Mouse (Mus musculus): Measurements from ENCODE around the gene Ppp1r37. TPM values are rescaled to one million over a fixed set of nuclear protein-coding genes. Genes with fewer than 3 reads are reported as not detected.

Ppp1r37 gene
- total and polyA plus RNA-seq, 2 experiments from 2014 or later: 27.2 to 87.8 TPM

GRCm38 (mm10) chr7:19503481-19504068 lies 59.3 kb downstream of the Ppp1r37 start:
- 42% methylated on average over 5 of the region's 5 CpGs for WGBS
- H3K4me3 ChIP-seq (ENCODE audit: low read depth, low read length): no peak overlapping the region
- ATAC-seq (no peak), DNase-seq (peak; percentile 48)
- H3K36me3 ChIP-seq (ENCODE audit: insufficient read depth): no peaks in the 10 kb centered on the region
- H3K27me3 ChIP-seq (ENCODE audit: insufficient read depth, low read length): no peaks in the 10 kb centered on the region
- 0 out of 2 replicates have a peak, but pooled peaks cover 6% of the 10 kb centered on the region for H3K4me1 ChIP-seq (ENCODE audit: insufficient read depth)
- no peak overlapping the region for H3K9ac ChIP-seq
- no peaks in the 10 kb centered on the region for H3K9me3 ChIP-seq (ENCODE audit: low read length)
- peak; percentile 87 for TF ChIP-seq CTCF (IDR thresholded peaks at IDR 0.05; ENCODE audit: low read depth)
- no peak overlapping the region for H3K27ac ChIP-seq (ENCODE audit: low read depth, low read length)
- no peak overlapping the region for H3K4me2 ChIP-seq (ENCODE audit: low read depth)

GRCm38 (mm10) chr7:19501658-19502057 lies 61.2 kb downstream of the Ppp1r37 start:
- H3K4me2 ChIP-seq (ENCODE audit: low read depth): no peak overlapping the region
- H3K27ac ChIP-seq (ENCODE audit: low read depth, low read length): no peak overlapping the region
- H3K9me3 ChIP-seq (ENCODE audit: low read length): no peaks in the 10 kb centered on the region
- no peaks in the 10 kb centered on the region for H3K4me1 ChIP-seq (ENCODE audit: insufficient read depth)
- DNase-seq: no peak
- no peaks in the 10 kb centered on the region for H3K27me3 ChIP-seq (ENCODE audit: insufficient read depth, low read length)
- no peak overlapping the region for H3K9ac ChIP-seq
- no peak for ATAC-seq
- no peak for TF ChIP-seq CTCF (IDR thresholded peaks at IDR 0.05; ENCODE audit: low read depth)
- no peak overlapping the region for H3K4me3 ChIP-seq (ENCODE audit: low read depth, low read length)
- H3K36me3 ChIP-seq (ENCODE audit: insufficient read depth): no peaks in the 10 kb centered on the region
- WGBS: 81% methylated on average over 4 of the region's 4 CpGs

GRCm38 (mm10) chr7:19500420-19501363 lies 62.2 kb downstream of the Ppp1r37 start:
- ATAC-seq: no peak
- no peaks in the 10 kb centered on the region for H3K4me1 ChIP-seq (ENCODE audit: insufficient read depth)

GRCm38 (mm10) chr7:19498326-19498725 lies 64.5 kb downstream of the Ppp1r37 start:
- Histone ChIP-seq H3K4me2 (ENCODE audit: low read depth) (no peak overlapping the region), H3K9ac (no peak overlapping the region), H3K27me3 (ENCODE audit: insufficient read depth, low read length) (no peaks in the 10 kb centered on the region), H3K4me3 (ENCODE audit: low read depth, low read length) (no peak overlapping the region), H3K4me1 (ENCODE audit: insufficient read depth) (no peaks in the 10 kb centered on the region), H3K27ac (ENCODE audit: low read depth, low read length) (no peak overlapping the region), H3K36me3 (ENCODE audit: insufficient read depth) (no peaks in the 10 kb centered on the region), H3K9me3 (ENCODE audit: low read length) (no peaks in the 10 kb centered on the region)
- no peak for ATAC-seq
- 83% methylated on average over 4 of the region's 4 CpGs for WGBS
- no peak for DNase-seq
- TF ChIP-seq CTCF (IDR thresholded peaks at IDR 0.05; ENCODE audit: low read depth): no peak

More at GRCm38 (mm10) chr7:19500420-19501363, 62.2 kb downstream of the Ppp1r37 start:
- H3K4me3 ChIP-seq (ENCODE audit: low read depth, low read length): no peak overlapping the region
- no peaks in the 10 kb centered on the region for H3K9me3 ChIP-seq (ENCODE audit: low read length)
- no peak overlapping the region for H3K4me2 ChIP-seq (ENCODE audit: low read depth)
- H3K9ac ChIP-seq: no peak overlapping the region
- no peaks in the 10 kb centered on the region for H3K27me3 ChIP-seq (ENCODE audit: insufficient read depth, low read length)
- H3K36me3 ChIP-seq (ENCODE audit: insufficient read depth): no peaks in the 10 kb centered on the region
- no peak overlapping the region for H3K27ac ChIP-seq (ENCODE audit: low read depth, low read length)
- DNase-seq: no peak
- no peak for TF ChIP-seq CTCF (IDR thresholded peaks at IDR 0.05; ENCODE audit: low read depth)
- WGBS: 71% methylated on average over 12 of the region's 12 CpGs

- no peak for ATAC-seq
- TF ChIP-seq CTCF (IDR thresholded peaks at IDR 0.05; ENCODE audit: low read depth): no peak
Measured at GRCm38 (mm10) chr7:19496214-19496555, 66.7 kb downstream of the Ppp1r37 start.

GRCm38 (mm10) chr7:19495521-19496213 lies 67.2 kb downstream of the Ppp1r37 start:
- no peak overlapping the region for H3K4me2 ChIP-seq (ENCODE audit: low read depth)
- ATAC-seq: no peak
- H3K27me3 ChIP-seq (ENCODE audit: insufficient read depth, low read length): peaks cover 12% of the 10 kb centered on the region
- 78% methylated on average over 20 of the region's 20 CpGs for WGBS
- H3K36me3 ChIP-seq (ENCODE audit: insufficient read depth): no peaks in the 10 kb centered on the region
- H3K9ac ChIP-seq: no peak overlapping the region
- no peaks in the 10 kb centered on the region for H3K4me1 ChIP-seq (ENCODE audit: insufficient read depth)
- H3K27ac ChIP-seq (ENCODE audit: low read depth, low read length): no peak overlapping the region
- H3K9me3 ChIP-seq (ENCODE audit: low read length): no peaks in the 10 kb centered on the region
- no peak for DNase-seq
- H3K4me3 ChIP-seq (ENCODE audit: low read depth, low read length): no peak overlapping the region
- TF ChIP-seq CTCF (IDR thresholded peaks at IDR 0.05; ENCODE audit: low read depth): no peak

More at GRCm38 (mm10) chr7:19496214-19496555, 66.7 kb downstream of the Ppp1r37 start:
- Histone ChIP-seq H3K4me3 (ENCODE audit: low read depth, low read length) (no peak overlapping the region), H3K4me1 (ENCODE audit: insufficient read depth) (no peaks in the 10 kb centered on the region), H3K27ac (ENCODE audit: low read depth, low read length) (no peak overlapping the region), H3K9ac (no peak overlapping the region), H3K27me3 (ENCODE audit: insufficient read depth, low read length) (peaks cover 7% of the 10 kb centered on the region), H3K4me2 (ENCODE audit: low read depth) (no peak overlapping the region), H3K9me3 (ENCODE audit: low read length) (no peaks in the 10 kb centered on the region), H3K36me3 (ENCODE audit: insufficient read depth) (no peaks in the 10 kb centered on the region)
- no peak for DNase-seq
- WGBS: 80% methylated on average over 5 of the region's 5 CpGs

Measured in forebrain, postnatal 0 days (tissue).